In genomic region chr8:123041008-123041773, GRCm38 (mm10) we compare ENCODE assay signal across 8 mouse cellular contexts. TPM values are rescaled to one million over a fixed set of nuclear protein-coding genes. Genes with fewer than 3 reads are reported as not detected.
DNase-seq lines count a peak whose midpoint lies in the region; ATAC-seq lines count a peak whose summit lies in the region.

No protein-coding gene starts in this region.

- H3K36me3 ChIP-seq in hindbrain, embryonic 13.5 days, result no peaks in the 10 kb centered on the region; the same call in 1 of the 2 replicates

- H3K4me2 ChIP-seq in hindbrain, embryonic 13.5 days, result peak overlapping the region; percentile 71

- peak overlapping the region; percentile 100 for H3K9ac ChIP-seq in hindbrain, embryonic 13.5 days

- peaks cover 50% of the 10 kb centered on the region for H3K4me1 ChIP-seq in hindbrain, embryonic 13.5 days (replicated peaks)

- H3K9me3 ChIP-seq in hindbrain, embryonic 13.5 days, result no peaks in the 10 kb centered on the region

- peak; percentile 84 for DNase-seq in MN1 (ENCODE audit: low spot score)
- peak; percentile 70 for DNase-seq in cerebellum, adult 9-11 months
- peak; percentile 26 to 30 for DNase-seq in frontal cortex, postnatal 25 days (ENCODE audit: low spot score in 2 of 2)
- peak; percentile 27 to 38 for DNase-seq in left cerebral cortex, adult 18-20 months (ENCODE audit: low spot score in 2 of 2)
- peak; percentile 73 to 80 for DNase-seq in lung, postnatal 4 days
- DNase-seq in right cerebral cortex, adult 2 months (ENCODE audit: low spot score in 2 of 2), result peak; percentile 40 to 63
- peak; percentile 40 for DNase-seq in urinary bladder, postnatal 25 days (ENCODE audit: low spot score)

- H3K27me3 ChIP-seq in hindbrain, embryonic 13.5 days, result no peaks in the 10 kb centered on the region

- peak overlapping the region; percentile 97 for H3K27ac ChIP-seq in hindbrain, embryonic 13.5 days

- ATAC-seq in hindbrain, embryonic 13.5 days (ENCODE audit: low FRiP score), result 0 out of 2 replicates have a peak, but pooled peaks have one; percentile 0

- peak overlapping the region; percentile 100 for H3K4me3 ChIP-seq in hindbrain, embryonic 13.5 days

- WGBS in hindbrain, embryonic 13.5 days, result under 1% methylated on average over 66 of the region's 71 CpGs

RNA-seq across cellular contexts. Expression of gene Ankrd11, which starts 0.9 kb away (rescaled TPM):
- polyA plus RNA-seq in hindbrain, embryonic 13.5 days (2015; fragmentation: Nextera tagmentation; extraction: Ambion mirVana), result 29.9 and 30.7 TPM in 2 replicates
- 100 to 1,000 TPM; 154 to 164 TPM for total RNA-seq in left cerebral cortex, adult 18-20 months (2021)

RNA-seq across cellular contexts. Expression of gene Spg7, which starts 21.6 kb away (rescaled TPM):
- polyA plus RNA-seq in hindbrain, embryonic 13.5 days (2015; fragmentation: Nextera tagmentation; extraction: Ambion mirVana), result 45.9 and 48.7 TPM in 2 replicates
- 10 to 100 TPM; 56.2 to 66.7 TPM for total RNA-seq in left cerebral cortex, adult 18-20 months (2021)

Comparison
In these comparisons a context has a peak if more than half of its experiments do, and no peak if none do; other contexts are left out.
1. Peak in every context shown above with its lines: DNase-seq, ATAC-seq, H3K4me3 ChIP-seq and H3K27ac ChIP-seq.
2. DNase-seq: peak in every context shown above with its lines; median percentile 84 in MN1; 76 in lung, postnatal 4 days; 70 in cerebellum, adult 9-11 months; 52 in right cerebral cortex, adult 2 months; 40 in urinary bladder, postnatal 25 days; 32 in left cerebral cortex, adult 18-20 months; 28 in frontal cortex, postnatal 25 days.